Mouse (Mus musculus) erythroblast, embryonic 14.5 days (primary cell): ENCODE measurements around the gene Rgs6. TPM values are rescaled to one million over a fixed set of nuclear protein-coding genes. Genes with fewer than 3 reads are reported as not detected.

Source experiments
- H3K27me3 ChIP-seq: 2 replicates; pipeline ENCODE4 v1.6.1; 2012; ENCODE audit warnings: inconsistent platforms; ENCODE audit not compliant: control insufficient read depth
- H3K36me3 ChIP-seq: 2 replicates; pipeline ENCODE4 v1.6.1; 2012; ENCODE audit warnings: mild to moderate bottlenecking, inconsistent platforms; ENCODE audit not compliant: control insufficient read depth
- H3K4me1 ChIP-seq: 2 replicates; pipeline ENCODE4 v1.6.1; 2012; ENCODE audit warnings: inconsistent platforms; ENCODE audit not compliant: control insufficient read depth
- H3K4me3 ChIP-seq: replicated peaks from 2 replicates; pipeline ENCODE3; 2012; ENCODE audit warnings: moderate library complexity, mild to moderate bottlenecking, inconsistent platforms
- H3K9me3 ChIP-seq: 2 replicates; pipeline ENCODE4 v1.6.1; 2012; ENCODE audit warnings: low read length, inconsistent platforms, mixed read lengths; ENCODE audit not compliant: control insufficient read depth
- GATA1 ChIP-seq: IDR thresholded peaks from 2 replicates; pipeline ENCODE4 v1.6.1; 2012; ENCODE audit warnings: low read length, inconsistent platforms, mixed read lengths
- TAL1 ChIP-seq: IDR thresholded peaks from 3 replicates; pipeline ENCODE4 v1.6.1; 2012; ENCODE audit warnings: low read length, inconsistent platforms, mixed read lengths
- polyA plus RNA-seq: library from polyadenylated mRNA; stranded (reverse); fragments of >175 nt; gene quantifications from 2 replicates; pipeline ENCODE4 v1.2.3, GENCODE M21; 2012

Rgs6 gene
- polyA plus RNA-seq, 1 experiment, result not detected

DNA sequence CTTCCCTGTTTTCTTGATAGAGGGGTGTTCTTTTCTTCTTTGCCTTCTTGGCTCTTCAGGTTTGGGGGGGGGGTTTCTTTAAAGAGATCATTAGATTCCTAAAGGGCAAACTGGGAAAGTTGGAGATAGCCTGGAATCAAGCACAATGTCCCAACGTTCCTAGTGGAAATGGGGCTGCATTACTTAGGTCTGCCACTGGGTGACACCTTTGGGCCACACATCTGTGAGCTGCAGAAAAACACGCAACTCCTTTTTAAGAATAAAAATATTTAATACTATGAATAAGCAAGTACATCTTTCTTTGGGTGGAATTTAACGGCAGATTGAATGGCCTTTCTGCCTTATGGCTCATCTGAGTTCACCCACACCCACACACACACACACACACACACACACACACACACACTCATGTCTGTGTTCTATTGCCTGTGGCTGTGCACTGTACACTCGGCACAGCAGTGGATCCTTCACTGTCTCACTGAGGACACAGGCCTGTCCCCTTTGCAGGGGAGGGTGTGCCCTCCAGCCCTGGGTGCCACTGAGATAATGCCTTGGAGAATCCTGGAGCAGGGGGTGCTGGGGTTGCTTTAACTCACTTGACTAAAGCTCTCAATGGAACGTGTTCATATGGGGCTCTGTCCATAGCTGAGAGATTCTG lies 526.4 kb downstream of the Rgs6 start:
- TF ChIP-seq TAL1 (no peak), GATA1 (no peak)

DNA sequence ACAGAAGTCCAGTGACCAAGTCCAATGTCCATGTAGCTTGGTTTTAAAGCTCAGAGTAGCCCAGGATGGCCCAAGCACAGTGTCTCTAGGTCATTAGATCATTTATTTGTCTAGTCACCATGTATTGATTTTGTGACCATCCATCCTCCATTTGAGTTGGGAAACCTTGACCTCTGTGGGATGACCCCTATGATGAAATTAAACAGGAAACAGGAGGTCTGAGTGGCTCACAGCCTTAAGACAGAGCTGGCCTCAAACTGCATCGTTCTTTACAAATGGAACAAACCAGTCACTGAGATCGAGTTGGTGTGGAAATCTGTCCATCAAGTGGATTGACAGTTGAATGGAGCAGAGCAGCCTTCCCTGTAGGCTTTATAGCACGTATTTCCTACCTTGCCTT lies 536.0 kb downstream of the Rgs6 start:
- no peak overlapping the region for H3K4me3 ChIP-seq
- TF ChIP-seq GATA1 (no peak), TAL1 (no peak)
- no peaks in the 10 kb centered on the region for H3K36me3 ChIP-seq
- no peaks in the 10 kb centered on the region for H3K9me3 ChIP-seq
- H3K27me3 ChIP-seq, result peaks cover 3% of the 10 kb centered on the region; the same call in 1 of the 2 replicates
- no peaks in the 10 kb centered on the region; the same call in 1 of the 2 replicates for H3K4me1 ChIP-seq

More for the DNA sequence above, 526.4 kb downstream of the Rgs6 start:
- H3K4me3 ChIP-seq, result no peak overlapping the region
- no peaks in the 10 kb centered on the region for H3K27me3 ChIP-seq
- H3K9me3 ChIP-seq, result no peaks in the 10 kb centered on the region
- H3K36me3 ChIP-seq, result no peaks in the 10 kb centered on the region
- peaks cover 41% of the 10 kb centered on the region for H3K4me1 ChIP-seq

DNA sequence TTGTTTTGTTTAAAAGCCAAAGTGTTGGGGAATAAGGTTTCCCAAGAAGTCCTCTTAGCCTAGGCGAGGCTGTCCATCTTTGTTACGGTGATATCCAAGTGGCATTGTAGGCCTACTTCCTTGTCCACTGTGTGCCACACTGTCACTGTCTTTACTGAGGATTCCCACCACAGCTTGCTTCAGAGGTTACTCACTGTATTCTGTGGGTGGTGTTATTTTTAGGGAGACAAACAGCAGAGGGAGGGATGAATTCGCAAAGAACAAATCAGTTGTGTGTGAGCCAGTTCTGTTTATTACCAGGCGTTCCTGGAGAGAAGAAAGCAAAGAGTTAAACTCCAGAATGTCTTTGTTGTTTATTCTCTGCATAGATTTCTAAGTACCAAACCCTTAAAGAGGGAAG lies 537.2 kb downstream of the Rgs6 start:
- Histone ChIP-seq H3K9me3 (no peaks in the 10 kb centered on the region), H3K4me3 (no peak overlapping the region), H3K4me1 (no peaks in the 10 kb centered on the region; the same call in 1 of the 2 replicates), H3K27me3 (peaks cover 3% of the 10 kb centered on the region; the same call in 1 of the 2 replicates), H3K36me3 (no peaks in the 10 kb centered on the region)
- no peak for TF ChIP-seq TAL1
- TF ChIP-seq GATA1, result no peak

DNA sequence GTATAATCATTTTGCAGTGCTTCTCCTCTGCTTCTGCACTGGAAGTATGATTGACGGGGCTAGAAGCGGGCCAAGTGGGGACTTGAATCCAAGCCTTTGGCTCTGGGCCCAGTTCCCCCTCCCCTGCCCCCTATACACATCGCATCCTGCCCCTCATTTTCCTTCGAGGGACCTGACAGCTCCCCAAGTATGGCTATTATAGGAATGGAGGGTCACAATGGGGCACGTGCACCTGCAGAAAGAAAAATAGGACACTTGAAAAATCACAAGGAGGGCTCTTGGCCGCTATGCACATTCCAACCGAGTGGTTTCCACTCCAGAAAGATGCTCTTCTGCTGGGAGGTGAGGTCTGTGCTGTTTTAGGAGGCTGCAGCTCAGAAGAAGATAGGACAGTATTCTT lies 538.8 kb downstream of the Rgs6 start:
- Histone ChIP-seq H3K4me1 (no peaks in the 10 kb centered on the region; the same call in 1 of the 2 replicates), H3K9me3 (no peaks in the 10 kb centered on the region), H3K36me3 (no peaks in the 10 kb centered on the region), H3K4me3 (no peak overlapping the region), H3K27me3 (peaks cover 3% of the 10 kb centered on the region; the same call in 1 of the 2 replicates)
- TF ChIP-seq TAL1 (no peak), GATA1 (no peak)

DNA sequence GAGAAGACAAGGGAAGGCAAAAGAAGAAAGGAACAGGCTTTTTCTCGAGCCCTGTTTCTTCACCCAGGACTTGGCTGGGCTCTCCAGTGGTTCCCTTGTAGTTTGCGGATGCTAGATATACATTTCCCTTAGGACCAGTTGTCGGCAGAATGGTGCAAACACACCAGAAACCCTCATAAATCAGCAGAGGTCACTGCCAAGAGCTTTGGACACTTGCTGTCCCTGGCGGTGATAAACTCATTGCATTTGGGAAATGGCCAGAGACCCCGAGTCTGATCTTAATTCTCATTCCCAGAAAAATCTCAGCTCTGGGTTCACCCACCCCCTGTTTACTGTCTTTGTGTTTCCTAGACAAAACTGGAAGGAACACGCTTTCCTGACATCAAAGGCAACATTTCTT lies 539.9 kb downstream of the Rgs6 start:
- TF ChIP-seq GATA1 (no peak), TAL1 (no peak)
- no peaks in the 10 kb centered on the region for H3K9me3 ChIP-seq
- peaks cover 3% of the 10 kb centered on the region; the same call in 1 of the 2 replicates for H3K27me3 ChIP-seq
- no peaks in the 10 kb centered on the region for H3K36me3 ChIP-seq
- no peaks in the 10 kb centered on the region; the same call in 1 of the 2 replicates for H3K4me1 ChIP-seq
- H3K4me3 ChIP-seq, result no peak overlapping the region

DNA sequence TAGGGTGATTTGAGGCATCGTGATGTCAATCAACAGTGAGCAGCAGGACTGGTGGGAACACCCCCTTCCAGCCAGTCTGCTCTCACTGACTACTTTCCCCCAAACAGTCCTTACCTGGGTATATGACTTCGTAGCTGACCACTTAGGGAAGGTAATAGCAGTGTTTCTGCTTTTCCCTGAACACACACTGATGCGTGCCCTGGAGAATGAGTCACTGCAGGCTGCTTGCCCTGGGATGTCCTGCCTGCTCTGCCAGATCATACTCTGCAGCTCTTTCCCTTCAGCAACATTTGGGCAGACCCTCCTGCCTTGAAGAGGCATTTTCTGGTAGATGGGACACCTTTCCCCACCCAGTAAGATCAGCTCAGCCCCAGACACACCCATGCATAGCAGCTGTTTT lies 540.5 kb downstream of the Rgs6 start:
- H3K4me3 ChIP-seq, result no peak overlapping the region
- peaks cover 5% of the 10 kb centered on the region; the same call in 1 of the 2 replicates for H3K27me3 ChIP-seq
- no peaks in the 10 kb centered on the region for H3K9me3 ChIP-seq
- TF ChIP-seq TAL1, result no peak
- TF ChIP-seq GATA1, result no peak
- no peaks in the 10 kb centered on the region for H3K36me3 ChIP-seq
- H3K4me1 ChIP-seq, result no peaks in the 10 kb centered on the region; the same call in 1 of the 2 replicates

DNA sequence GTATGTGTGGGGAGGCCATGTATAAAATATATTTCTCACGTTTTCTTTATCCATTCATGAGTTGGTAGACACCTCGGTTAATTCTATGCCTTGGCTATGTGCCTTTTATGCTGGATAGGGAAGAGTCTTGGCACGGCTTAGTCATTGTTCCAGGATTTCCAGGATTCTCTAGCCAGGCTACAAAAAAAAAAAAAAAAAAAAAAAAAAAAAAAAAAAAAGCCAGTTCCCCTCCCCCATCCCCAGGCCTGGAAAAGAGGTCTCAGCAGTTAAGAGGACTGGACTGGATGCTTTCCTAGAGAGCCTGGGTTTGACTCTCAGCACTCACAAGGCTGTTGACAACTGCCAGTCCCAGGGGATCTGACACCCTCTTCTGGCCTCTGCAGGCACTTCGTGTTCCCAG lies 543.3 kb downstream of the Rgs6 start:
- Histone ChIP-seq H3K4me1 (no peaks in the 10 kb centered on the region; the same call in 1 of the 2 replicates), H3K9me3 (no peaks in the 10 kb centered on the region), H3K36me3 (no peaks in the 10 kb centered on the region), H3K4me3 (no peak overlapping the region), H3K27me3 (peaks cover 9% of the 10 kb centered on the region)
- TF ChIP-seq GATA1, result no peak
- no peak for TF ChIP-seq TAL1

DNA sequence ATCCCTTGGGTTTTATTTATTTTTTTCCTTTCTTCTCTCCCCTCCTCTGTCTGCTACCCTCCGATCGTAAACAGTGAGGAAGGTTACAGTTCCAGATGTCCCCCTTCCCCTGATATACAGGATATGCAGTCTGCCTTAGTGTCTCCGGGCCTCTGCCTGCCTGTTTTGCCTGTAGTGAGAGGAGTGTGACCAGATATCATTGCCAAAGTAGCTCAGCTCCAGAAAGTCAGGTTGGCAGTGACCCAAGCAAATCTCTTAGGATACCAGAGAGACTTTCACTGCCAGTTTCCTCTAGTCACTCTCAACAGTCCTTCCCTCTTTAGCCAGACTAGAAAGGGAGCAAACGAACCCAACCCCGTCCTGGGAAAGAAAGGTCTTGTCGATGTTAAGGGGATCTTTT lies 545.7 kb downstream of the Rgs6 start:
- H3K4me1 ChIP-seq, result no peaks in the 10 kb centered on the region
- peaks cover 8% of the 10 kb centered on the region for H3K27me3 ChIP-seq
- no peaks in the 10 kb centered on the region for H3K9me3 ChIP-seq
- no peak for TF ChIP-seq GATA1
- TF ChIP-seq TAL1, result no peak
- no peak overlapping the region for H3K4me3 ChIP-seq
- no peaks in the 10 kb centered on the region for H3K36me3 ChIP-seq

DNA sequence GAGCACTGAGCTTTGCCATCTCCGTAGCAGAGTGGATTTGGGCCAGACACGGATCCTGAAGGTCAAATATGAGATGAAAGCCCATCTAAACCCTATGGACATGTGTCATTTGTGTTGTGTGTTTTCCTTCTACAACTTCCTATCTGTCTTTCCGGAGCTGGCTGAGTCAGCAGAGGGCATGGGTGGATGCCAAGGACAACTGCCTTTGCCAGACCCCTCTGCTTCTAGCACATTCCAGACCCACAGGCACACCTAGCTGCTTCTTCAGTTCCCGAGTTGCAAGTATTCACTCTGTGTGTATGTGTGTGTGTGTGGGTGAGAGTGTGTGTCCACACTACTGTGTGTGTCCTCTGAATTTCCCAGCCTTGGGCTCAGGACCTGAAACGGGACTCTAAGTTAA lies 547.9 kb downstream of the Rgs6 start:
- peaks cover 8% of the 10 kb centered on the region for H3K27me3 ChIP-seq
- H3K4me3 ChIP-seq, result no peak overlapping the region
- TF ChIP-seq GATA1 (no peak), TAL1 (no peak)
- H3K4me1 ChIP-seq, result peaks cover 12% of the 10 kb centered on the region
- H3K36me3 ChIP-seq, result no peaks in the 10 kb centered on the region
- H3K9me3 ChIP-seq, result no peaks in the 10 kb centered on the region
